Mouse (Mus musculus): ENCODE measurements around the gene Pgap2. TPM values are rescaled to one million over a fixed set of nuclear protein-coding genes. Genes with fewer than 3 reads are reported as not detected.
A peak's percentile ranks its signal among the peaks of the same experiment; 100 is the strongest.

The Pgap2 gene
- 10 to 100 TPM; 23.1 to 24.6 TPM for total RNA-seq (2021)
- long read RNA-seq, experiment 1, partial matches to known transcripts, result 0 of 10 reads
- long read RNA-seq, experiment 1, other reads (novel, unspliced or antisense), result 6 of 10 reads
- long read RNA-seq, experiment 2, partial matches to known transcripts, result 3 of 12 reads
- long read RNA-seq, experiment 2, other reads (novel, unspliced or antisense), result 9 of 12 reads

GRCm38 (mm10) chr7:102209756-102210721 lies at the start of gene Pgap2, which contains the start of gene Nup98:
TSS of gene Pgap2 (plus strand) at chr7:102210208.
TSS of gene Nup98 (minus strand) at chr7:102210176.
- peak; percentile 99 for DNase-seq (ENCODE audit: extremely low spot score in 1 of 2, low spot score in 2 of 2)
- peak; percentile 31 for TF ChIP-seq CTCF (IDR thresholded peaks at IDR 0.05)
- Histone ChIP-seq H3K4me3 (peak within 1 kb of the TSS; percentile 86), H3K27ac (peak within 1 kb of the TSS; percentile 98)
- intact Hi-C loops (cut with DNase I), result loop anchor here (1.0 kb wide), 2 partner anchors 12 to 40 kb away; no protein-coding TSS in a partner anchor

- peak; percentile 26 for TF ChIP-seq CTCF (IDR thresholded peaks at IDR 0.05)
- no peak overlapping the region for H3K4me3 ChIP-seq
- no peak overlapping the region for H3K27ac ChIP-seq
- no peak for DNase-seq (ENCODE audit: extremely low spot score in 1 of 2, low spot score in 2 of 2)
- intact Hi-C loops (cut with DNase I), result loop anchor here (5.0 kb wide), 1 partner anchor 33 kb away; no protein-coding TSS in a partner anchor
These were observed 39.7 kb upstream of the Pgap2 start for GRCm38 (mm10) chr7:102170300-102170699.

GRCm38 (mm10) chr7:102183849-102184248 lies 26.2 kb upstream of the Pgap2 start:
- no peak for DNase-seq (ENCODE audit: extremely low spot score in 1 of 2, low spot score in 2 of 2)
- H3K4me3 ChIP-seq, result no peak overlapping the region
- intact Hi-C loops (cut with DNase I), result loop anchor here (5.0 kb wide), 1 partner anchor 38 kb away; no protein-coding TSS in a partner anchor
- no peak for TF ChIP-seq CTCF (IDR thresholded peaks at IDR 0.05)
- no peak overlapping the region for H3K27ac ChIP-seq

GRCm38 (mm10) chr7:102192356-102192755 lies 17.7 kb upstream of the Pgap2 start:
- TF ChIP-seq CTCF (IDR thresholded peaks at IDR 0.05), result peak; percentile 41
- intact Hi-C loops (cut with DNase I), result loop anchor here (5.0 kb wide), 1 partner anchor 35 kb away; no protein-coding TSS in a partner anchor
- Histone ChIP-seq H3K4me3 (no peak overlapping the region), H3K27ac (no peak overlapping the region)
- DNase-seq (ENCODE audit: extremely low spot score in 1 of 2, low spot score in 2 of 2), result no peak

- Histone ChIP-seq H3K27ac (no peak overlapping the region), H3K4me3 (no peak overlapping the region)
- DNase-seq (ENCODE audit: extremely low spot score in 1 of 2, low spot score in 2 of 2), result no peak
- intact Hi-C loops (cut with DNase I), result no loop called here
- no peak for TF ChIP-seq CTCF (IDR thresholded peaks at IDR 0.05)
These were observed 9.4 kb upstream of the Pgap2 start for GRCm38 (mm10) chr7:102200576-102200975.

GRCm38 (mm10) chr7:102200996-102201785 lies 8.8 kb upstream of the Pgap2 start:
- intact Hi-C loops (cut with DNase I), result no loop called here
- no peak for TF ChIP-seq CTCF (IDR thresholded peaks at IDR 0.05)
- H3K27ac ChIP-seq, result no peak overlapping the region
- no peak overlapping the region for H3K4me3 ChIP-seq
- no peak for DNase-seq (ENCODE audit: extremely low spot score in 1 of 2, low spot score in 2 of 2)

- intact Hi-C loops (cut with DNase I), result no loop called here
- Histone ChIP-seq H3K4me3 (no peak overlapping the region), H3K27ac (no peak overlapping the region)
- no peak for DNase-seq (ENCODE audit: extremely low spot score in 1 of 2, low spot score in 2 of 2)
- TF ChIP-seq CTCF (IDR thresholded peaks at IDR 0.05), result no peak
These were observed 5.6 kb upstream of the Pgap2 start for GRCm38 (mm10) chr7:102204296-102204857.

- no peak overlapping the region for H3K27ac ChIP-seq
- intact Hi-C loops (cut with DNase I), result no loop called here
- DNase-seq (ENCODE audit: extremely low spot score in 1 of 2, low spot score in 2 of 2), result no peak
- no peak overlapping the region for H3K4me3 ChIP-seq
- peak; percentile 24 for TF ChIP-seq CTCF (IDR thresholded peaks at IDR 0.05)
These were observed 4.4 kb upstream of the Pgap2 start for GRCm38 (mm10) chr7:102205646-102206045.

- H3K27ac ChIP-seq, result peak overlapping the region; percentile 92
- intact Hi-C loops (cut with DNase I), result no loop called here
- H3K4me3 ChIP-seq, result peak overlapping the region; percentile 86
- TF ChIP-seq CTCF (IDR thresholded peaks at IDR 0.05), result no peak
- DNase-seq (ENCODE audit: extremely low spot score in 1 of 2, low spot score in 2 of 2), result no peak
These were observed 1.1 kb upstream of the Pgap2 start for GRCm38 (mm10) chr7:102208806-102209363.

- Histone ChIP-seq H3K27ac (peak overlapping the region; percentile 98), H3K4me3 (peak overlapping the region; percentile 54)
- DNase-seq (ENCODE audit: extremely low spot score in 1 of 2, low spot score in 2 of 2), result no peak
- peak; percentile 26 for TF ChIP-seq CTCF (IDR thresholded peaks at IDR 0.05)
- intact Hi-C loops (cut with DNase I), result no loop called here
These were observed 1.1 kb downstream of the Pgap2 start for GRCm38 (mm10) chr7:102211071-102211470.

- no peak overlapping the region for H3K27ac ChIP-seq
- H3K4me3 ChIP-seq, result no peak overlapping the region
- no peak for TF ChIP-seq CTCF (IDR thresholded peaks at IDR 0.05)
- intact Hi-C loops (cut with DNase I), result loop anchor here (1.0 to 5.0 kb wide), 3 partner anchors 12 to 40 kb away; partner anchors contain the start of genes Nup98 and Pgap2
- no peak for DNase-seq (ENCODE audit: extremely low spot score in 1 of 2, low spot score in 2 of 2)
These were observed 11.9 kb downstream of the Pgap2 start for GRCm38 (mm10) chr7:102221899-102222298.
